Mouse (Mus musculus) gastrocnemius, postnatal 4 days (tissue): ENCODE results near the gene Slc27a5. TPM values are rescaled to one million over a fixed set of nuclear protein-coding genes. Genes with fewer than 3 reads are reported as not detected.

Experiments
- total RNA-seq, 2 experiments: library from RNA; stranded (reverse); gene quantifications; 2 replicates each; pipeline ENCODE4 v1.2.3; 2021

The Slc27a5 gene
- total RNA-seq, 2 experiments from 2014 or later: 0.10 to 0.20 TPM

Other genes starting within 250 kb of the Slc27a5 start
- 1 to 10 TPM; 7.5 to 7.8 TPM for gene Zscan18, start 194.6 kb downstream of the Slc27a5 start, total RNA-seq
- 10 to 100 TPM in 1 of 2 experiments, 1 to 10 TPM in 1; 9.5 to 11.6 TPM for gene Zfp329, start 179.3 kb downstream of the Slc27a5 start, total RNA-seq
- gene Zfp110, start 163.4 kb downstream of the Slc27a5 start, total RNA-seq: 10 to 100 TPM; 19.5 to 20.3 TPM
- gene Zfp128, start 117.0 kb downstream of the Slc27a5 start, total RNA-seq: 1 to 10 TPM; 3.2 to 3.4 TPM
- 1 to 10 TPM; 4.9 to 5.7 TPM for gene Zscan22, start 100.4 kb downstream of the Slc27a5 start, total RNA-seq
- 1,000 to 10,000 TPM; 1,104 to 1,266 TPM for gene Rps5, start 75.9 kb downstream of the Slc27a5 start, total RNA-seq
- gene Rnf225, start 70.8 kb downstream of the Slc27a5 start, total RNA-seq: under 1 TPM; 0.62 to 0.69 TPM
- gene Zfp324, start 32.4 kb downstream of the Slc27a5 start, total RNA-seq: 1 to 10 TPM; 6.0 to 6.6 TPM
- 1 to 10 TPM; 4.2 TPM for gene Zfp446, start 20.3 kb downstream of the Slc27a5 start, total RNA-seq
- 100 to 1,000 TPM; 232 to 252 TPM for gene Trim28, start 922 bp upstream of the Slc27a5 start, total RNA-seq
- 10 to 100 TPM; 10.4 to 13.5 TPM for gene Zbtb45, start 11.8 kb upstream of the Slc27a5 start, total RNA-seq
- gene Chmp2a, start 36.6 kb upstream of the Slc27a5 start, total RNA-seq: 100 to 1,000 TPM; 135 to 143 TPM
- 100 to 1,000 TPM; 163 to 175 TPM for gene Ube2m, start 40.1 kb upstream of the Slc27a5 start, total RNA-seq
- 1 to 10 TPM; 1.6 to 1.8 TPM for gene Mzf1, start 56.6 kb upstream of the Slc27a5 start, total RNA-seq
- gene Vmn1r85, start 97.0 kb upstream of the Slc27a5 start, total RNA-seq: not detected
- gene Vmn1r86, start 121.7 kb upstream of the Slc27a5 start, total RNA-seq: not detected
- not detected for gene Vmn1r87, start 142.0 kb upstream of the Slc27a5 start, total RNA-seq
- gene Vmn1r88, start 161.4 kb upstream of the Slc27a5 start, total RNA-seq: under 1 TPM; 0.05 to 0.08 TPM
- gene Vmn1r89, start 214.8 kb upstream of the Slc27a5 start, total RNA-seq: not detected